Mouse (Mus musculus) midbrain, embryonic 14.5 days (tissue): ENCODE measurements around the gene Snx5. TPM values are rescaled to one million over a fixed set of nuclear protein-coding genes. Genes with fewer than 3 reads are reported as not detected.

ENCODE experiments used
- ATAC-seq: fragments of 200-750 bp; cut with Nextera tagmentation; 2 replicates; pipeline ENCODE4 v1.8.0; 2017; ENCODE audit warnings: moderate number of reproducible peaks, moderate library complexity; ENCODE audit not compliant: low FRiP score, low TSS enrichment
- DNase-seq: peaks from one replicate; pipeline ENCODE4 v3.0.0-alpha.2; 2015
- H3K27ac ChIP-seq: fragments of 300-500 bp; sonication (generic); replicated peaks from 2 replicates; pipeline ENCODE4 v1.5.1; 2014; ENCODE audit warnings: mild to moderate bottlenecking, low read depth, low read length, moderate library complexity
- H3K27me3 ChIP-seq: fragments of 300-500 bp; sonication (generic); 2 replicates; pipeline ENCODE4 v1.6.1; 2014; ENCODE audit warnings: low read length, control low read depth, mixed read lengths; ENCODE audit not compliant: control insufficient read depth, insufficient read depth
- H3K36me3 ChIP-seq: fragments of 300-500 bp; sonication (generic); 2 replicates; pipeline ENCODE4 v1.6.1; 2014; ENCODE audit warnings: low read length, control low read depth; ENCODE audit not compliant: control insufficient read depth, insufficient read depth
- H3K4me1 ChIP-seq: fragments of 300-500 bp; sonication (generic); 2 replicates; pipeline ENCODE4 v1.6.1; 2014; ENCODE audit warnings: mild to moderate bottlenecking, antibody characterized with exemption, low read length, control low read depth; ENCODE audit not compliant: control insufficient read depth, insufficient read depth
- H3K4me2 ChIP-seq: fragments of 300-500 bp; sonication (generic); 2 replicates; pipeline ENCODE4 v1.6.1; 2014; ENCODE audit warnings: mild to moderate bottlenecking, low read length, moderate library complexity
- H3K4me3 ChIP-seq: fragments of 300-500 bp; sonication (generic); replicated peaks from 2 replicates; pipeline ENCODE4 v1.5.1; 2014; ENCODE audit warnings: low read depth, low read length
- H3K9ac ChIP-seq: fragments of 300-500 bp; sonication (generic); replicated peaks from 2 replicates; pipeline ENCODE4 v1.6.1; 2014; ENCODE audit warnings: mild to moderate bottlenecking, low read length, moderate library complexity
- H3K9me3 ChIP-seq: fragments of 300-500 bp; sonication (generic); 2 replicates; pipeline ENCODE4 v1.6.1; 2016; ENCODE audit warnings: low read length, control low read depth, mixed read lengths; ENCODE audit not compliant: control insufficient read depth
- WGBS: fragments of 180-500 bp; shearing (Covaris S2); extraction: QIAGEN DNeasy Blood & Tissue Kit; methylation state at CpG from one replicate; pipeline ENCODE4 v1.1.7; 2014; 5-methylcytosine and 5-hydroxymethylcytosine counted together
- polyA plus RNA-seq: library from polyadenylated mRNA; unstranded; fragments of >200 nt; fragmentation: Nextera tagmentation; extraction: Ambion mirVana; gene quantifications from 2 replicates; pipeline ENCODE4 v1.2.1, GENCODE M21; 2014

Gene Snx5
- polyA plus RNA-seq, 1 experiment from 2014 or later = 69.3 TPM

DNA sequence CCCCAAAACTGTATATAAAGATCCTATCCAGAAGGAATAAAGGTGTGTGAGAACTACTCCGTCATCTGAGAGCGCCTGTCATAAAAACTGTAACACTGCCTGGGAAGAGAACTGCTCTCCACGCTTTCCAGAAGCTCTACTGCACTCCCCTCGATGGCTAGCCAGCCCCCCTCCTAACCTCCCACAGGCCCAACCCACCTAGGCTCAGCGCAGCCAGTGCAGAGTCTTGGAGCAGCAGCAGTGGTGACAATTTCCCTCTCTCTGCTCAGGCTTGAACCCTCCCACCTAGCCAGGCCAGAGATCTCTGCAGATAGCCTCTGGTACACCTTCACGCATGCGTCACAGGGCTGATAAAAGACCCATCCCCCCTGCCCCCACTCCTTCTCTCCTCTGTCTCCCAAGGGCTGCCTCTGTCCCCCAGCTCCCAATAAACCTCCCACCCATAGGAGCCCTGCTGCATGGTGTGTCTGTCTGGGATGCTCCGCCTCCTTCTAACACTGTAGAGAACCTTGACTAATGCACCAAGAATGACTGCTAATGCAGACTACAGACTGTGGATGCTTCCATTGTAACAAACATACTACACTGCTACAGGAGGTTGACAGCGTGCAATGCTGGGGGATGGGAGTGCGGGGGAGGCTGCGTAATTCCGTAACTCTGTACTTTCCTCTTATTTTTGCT is 43.7 kb downstream of the Snx5 start:
- Histone ChIP-seq H3K4me3 (no peak overlapping the region), H3K9ac (no peak overlapping the region), H3K27me3 (no peaks in the 10 kb centered on the region), H3K27ac (no peak overlapping the region), H3K4me1 (no peaks in the 10 kb centered on the region), H3K9me3 (no peaks in the 10 kb centered on the region), H3K4me2 (no peak overlapping the region), H3K36me3 (no peaks in the 10 kb centered on the region)
- WGBS = 83% methylated on average over 12 of the region's 12 CpGs
- ATAC-seq = no peak
- no peak for DNase-seq

- H3K27ac ChIP-seq = no peak overlapping the region
Observed at GRCm38 (mm10) chr2:144224351-144224750, 46.4 kb downstream of the Snx5 start.

DNA sequence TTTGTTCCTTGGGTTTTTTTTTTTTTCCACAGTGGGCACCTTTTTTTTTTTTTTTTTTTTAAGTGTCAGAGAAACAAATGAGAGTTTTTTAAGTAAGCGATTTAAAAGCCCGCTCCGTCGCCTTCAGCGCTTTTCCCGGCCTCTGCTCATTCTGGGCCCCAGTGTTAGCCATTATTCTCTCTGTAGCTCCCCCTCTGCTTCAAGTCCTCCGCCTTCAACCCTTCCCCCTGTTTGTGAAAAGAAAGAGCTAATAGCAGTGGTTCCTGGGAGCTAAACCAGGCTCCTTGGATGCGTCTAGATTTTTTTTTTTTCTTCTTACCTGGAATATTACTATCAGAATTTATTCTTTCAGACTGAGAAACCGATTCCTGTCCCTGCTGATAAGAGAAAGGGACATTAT is 55.1 kb downstream of the Snx5 start:
- no peak overlapping the region for H3K27ac ChIP-seq
- 15% methylated on average over 9 of the region's 9 CpGs for whole genome bisulfite sequencing

More at GRCm38 (mm10) chr2:144224351-144224750, 46.4 kb downstream of the Snx5 start:
- WGBS = 65% methylated on average over 12 of the region's 12 CpGs
- no peaks in the 10 kb centered on the region for H3K27me3 ChIP-seq
- H3K9ac ChIP-seq = no peak overlapping the region
- no peak overlapping the region for H3K4me3 ChIP-seq
- no peak overlapping the region for H3K4me2 ChIP-seq
- H3K36me3 ChIP-seq = no peaks in the 10 kb centered on the region
- H3K9me3 ChIP-seq = no peaks in the 10 kb centered on the region
- ATAC-seq (no peak), DNase-seq (no peak)
- no peaks in the 10 kb centered on the region for H3K4me1 ChIP-seq

GRCm38 (mm10) chr2:144215195-144215594 is 55.5 kb downstream of the Snx5 start:
- Histone ChIP-seq H3K36me3 (no peaks in the 10 kb centered on the region), H3K4me3 (no peak overlapping the region), H3K27me3 (no peaks in the 10 kb centered on the region), H3K9me3 (no peaks in the 10 kb centered on the region), H3K9ac (no peak overlapping the region), H3K4me2 (peak overlapping the region; percentile 27; the same call in 1 of the 2 replicates), H3K4me1 (0 out of 2 replicates have a peak, but pooled peaks cover 3% of the 10 kb centered on the region), H3K27ac (peak overlapping the region; percentile 21)
- DNase-seq (peak; percentile 66), ATAC-seq (peak; percentile 31; the same call in 1 of the 2 replicates)
- WGBS = 4% methylated on average over 7 of the region's 7 CpGs

More for the DNA sequence above, 55.1 kb downstream of the Snx5 start:
- ATAC-seq = no peak; the same call in 1 of the 2 replicates
- Histone ChIP-seq H3K4me1 (0 out of 2 replicates have a peak, but pooled peaks cover 3% of the 10 kb centered on the region), H3K9me3 (no peaks in the 10 kb centered on the region), H3K4me3 (no peak overlapping the region), H3K36me3 (no peaks in the 10 kb centered on the region), H3K4me2 (peak overlapping the region; percentile 27; the same call in 1 of the 2 replicates), H3K9ac (no peak overlapping the region), H3K27me3 (no peaks in the 10 kb centered on the region)
- DNase-seq = peak; percentile 58

DNA sequence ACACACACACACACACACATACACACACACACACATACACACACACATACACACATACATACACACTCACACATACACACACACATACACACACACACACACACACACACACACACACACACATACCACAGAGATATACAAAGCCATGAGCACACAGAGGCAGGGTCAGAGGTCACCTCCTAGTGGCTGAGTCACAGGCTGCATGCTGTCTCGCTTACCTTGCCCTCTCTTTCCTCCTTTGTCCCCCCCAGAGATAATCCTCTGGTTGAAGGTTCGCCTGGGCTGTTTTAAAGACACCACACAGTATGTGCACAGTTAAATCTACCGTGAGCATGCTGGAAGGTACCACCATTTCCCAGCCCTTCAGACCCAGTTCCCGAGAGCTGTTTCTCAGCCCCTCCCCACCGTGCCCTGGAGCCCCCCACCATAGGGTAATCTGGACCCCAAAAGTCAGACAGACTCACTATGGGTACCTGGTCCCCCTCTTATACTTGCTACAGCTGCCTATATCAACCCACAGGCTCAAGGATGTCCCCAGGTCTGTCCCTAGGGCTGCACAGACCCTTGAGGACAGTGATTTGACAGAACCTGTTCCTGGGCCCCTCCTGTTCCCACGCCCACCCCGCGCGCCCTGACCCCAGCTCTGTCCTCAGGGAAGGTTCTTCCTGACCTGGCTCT is 56.1 kb downstream of the Snx5 start:
- peak overlapping the region; percentile 21 for H3K27ac ChIP-seq
- ATAC-seq = peak; percentile 20; the same call in 1 of the 2 replicates

GRCm38 (mm10) chr2:144213803-144214202 is 56.9 kb downstream of the Snx5 start:
- no peak overlapping the region for H3K4me2 ChIP-seq

More for the DNA sequence above, 56.1 kb downstream of the Snx5 start:
- no peaks in the 10 kb centered on the region for H3K9me3 ChIP-seq
- H3K27me3 ChIP-seq = no peaks in the 10 kb centered on the region
- H3K4me1 ChIP-seq = 0 out of 2 replicates have a peak, but pooled peaks cover 3% of the 10 kb centered on the region
- WGBS = 56% methylated on average over 9 of the region's 9 CpGs
- H3K4me3 ChIP-seq = no peak overlapping the region
- H3K9ac ChIP-seq = no peak overlapping the region
- DNase-seq = no peak
- no peak overlapping the region for H3K4me2 ChIP-seq
- H3K36me3 ChIP-seq = no peaks in the 10 kb centered on the region

GRCm38 (mm10) chr2:144209425-144209824 is 61.3 kb downstream of the Snx5 start:
- Histone ChIP-seq H3K9me3 (no peaks in the 10 kb centered on the region), H3K4me1 (no peaks in the 10 kb centered on the region), H3K4me2 (no peak overlapping the region), H3K36me3 (no peaks in the 10 kb centered on the region), H3K9ac (no peak overlapping the region), H3K27ac (no peak overlapping the region), H3K27me3 (no peaks in the 10 kb centered on the region), H3K4me3 (no peak overlapping the region)
- WGBS = 89% methylated on average over 3 of the region's 3 CpGs
- DNase-seq (no peak), ATAC-seq (no peak)

More at GRCm38 (mm10) chr2:144213803-144214202, 56.9 kb downstream of the Snx5 start:
- no peaks in the 10 kb centered on the region for H3K36me3 ChIP-seq
- H3K9me3 ChIP-seq = no peaks in the 10 kb centered on the region
- no peak for ATAC-seq
- H3K9ac ChIP-seq = no peak overlapping the region
- 0 out of 2 replicates have a peak, but pooled peaks cover 3% of the 10 kb centered on the region for H3K4me1 ChIP-seq
- DNase-seq = no peak
- H3K27me3 ChIP-seq = no peaks in the 10 kb centered on the region
- no peak overlapping the region for H3K27ac ChIP-seq
- no peak overlapping the region for H3K4me3 ChIP-seq
- 95% methylated on average over 6 of the region's 6 CpGs for WGBS

GRCm38 (mm10) chr2:144207365-144207764 is 63.3 kb downstream of the Snx5 start:
- Histone ChIP-seq H3K4me1 (no peaks in the 10 kb centered on the region), H3K9me3 (no peaks in the 10 kb centered on the region), H3K4me3 (no peak overlapping the region), H3K27me3 (no peaks in the 10 kb centered on the region), H3K4me2 (no peak overlapping the region), H3K27ac (no peak overlapping the region), H3K36me3 (no peaks in the 10 kb centered on the region), H3K9ac (no peak overlapping the region)
- no peak for ATAC-seq
- WGBS = 82% methylated on average over 1 of the region's 1 CpGs
- no peak for DNase-seq
